Mouse (Mus musculus) spleen, postnatal 14 days (tissue): ENCODE measurements around the gene Fsd2.

ENCODE experiments used
- DNase-seq, 2 experiments: peaks; one replicate each; pipeline ENCODE4 v3.0.0; 2021 to 2022; ENCODE audit warnings: low spot score in 2 of 2

Fsd2 gene

DNA sequence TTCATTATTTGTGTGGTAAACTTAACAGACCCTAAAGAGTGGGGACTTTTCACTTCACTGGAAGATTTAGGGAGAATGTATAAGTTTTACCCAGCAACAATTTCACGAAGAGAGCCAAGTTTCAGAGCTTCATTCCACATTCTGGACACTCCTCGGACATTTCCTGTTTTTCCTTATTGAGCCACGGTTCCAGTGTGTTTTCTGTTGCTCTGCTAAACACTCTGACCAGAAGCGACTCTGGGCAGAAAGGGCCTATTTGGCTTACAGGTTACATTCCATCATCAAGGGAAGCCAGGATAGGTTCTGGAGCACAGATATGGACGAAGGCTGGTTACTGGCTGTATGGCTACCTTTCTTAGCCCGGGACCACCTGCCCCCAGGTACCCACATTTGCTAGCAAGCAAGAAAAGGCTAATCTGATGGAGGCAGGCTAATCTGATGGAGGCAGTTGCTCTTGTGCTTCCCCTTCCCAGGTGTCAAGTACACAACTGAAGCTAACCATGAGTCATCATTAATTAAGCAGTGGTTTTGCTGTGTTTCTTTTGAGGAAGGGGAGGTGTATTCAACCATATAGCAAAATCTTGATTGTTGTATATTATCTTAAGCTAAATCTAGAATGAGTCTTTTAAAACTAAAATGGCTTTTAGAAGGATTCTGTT is 6.0 kb upstream of the Fsd2 start:
- no peak for DNase-seq

DNA sequence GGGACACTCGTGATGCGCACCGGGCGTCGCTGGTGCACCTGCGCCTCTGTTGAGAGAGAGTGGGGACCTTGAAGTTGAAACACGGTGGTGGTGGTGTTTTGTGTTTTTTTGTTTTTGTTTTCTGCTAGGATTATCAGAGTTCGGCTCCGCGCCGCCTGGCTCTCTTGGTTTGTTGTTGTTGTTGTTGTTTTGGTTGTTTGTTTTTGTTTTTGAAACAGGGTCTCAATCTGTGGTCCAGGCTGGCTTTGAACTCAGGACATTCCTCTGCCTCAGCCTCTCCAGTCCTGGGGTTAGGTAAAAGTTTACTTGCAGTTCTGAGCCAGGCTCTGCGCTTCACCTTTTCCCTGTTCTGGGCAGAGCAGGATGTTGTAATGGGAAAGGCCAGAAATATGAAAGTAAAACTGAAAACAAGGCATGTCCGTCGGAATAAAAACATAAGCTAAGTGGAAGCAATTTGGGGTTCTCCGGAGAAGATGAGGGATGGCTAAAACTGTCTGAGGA is 5.2 kb upstream of the Fsd2 start:
- DNase-seq = no peak

DNA sequence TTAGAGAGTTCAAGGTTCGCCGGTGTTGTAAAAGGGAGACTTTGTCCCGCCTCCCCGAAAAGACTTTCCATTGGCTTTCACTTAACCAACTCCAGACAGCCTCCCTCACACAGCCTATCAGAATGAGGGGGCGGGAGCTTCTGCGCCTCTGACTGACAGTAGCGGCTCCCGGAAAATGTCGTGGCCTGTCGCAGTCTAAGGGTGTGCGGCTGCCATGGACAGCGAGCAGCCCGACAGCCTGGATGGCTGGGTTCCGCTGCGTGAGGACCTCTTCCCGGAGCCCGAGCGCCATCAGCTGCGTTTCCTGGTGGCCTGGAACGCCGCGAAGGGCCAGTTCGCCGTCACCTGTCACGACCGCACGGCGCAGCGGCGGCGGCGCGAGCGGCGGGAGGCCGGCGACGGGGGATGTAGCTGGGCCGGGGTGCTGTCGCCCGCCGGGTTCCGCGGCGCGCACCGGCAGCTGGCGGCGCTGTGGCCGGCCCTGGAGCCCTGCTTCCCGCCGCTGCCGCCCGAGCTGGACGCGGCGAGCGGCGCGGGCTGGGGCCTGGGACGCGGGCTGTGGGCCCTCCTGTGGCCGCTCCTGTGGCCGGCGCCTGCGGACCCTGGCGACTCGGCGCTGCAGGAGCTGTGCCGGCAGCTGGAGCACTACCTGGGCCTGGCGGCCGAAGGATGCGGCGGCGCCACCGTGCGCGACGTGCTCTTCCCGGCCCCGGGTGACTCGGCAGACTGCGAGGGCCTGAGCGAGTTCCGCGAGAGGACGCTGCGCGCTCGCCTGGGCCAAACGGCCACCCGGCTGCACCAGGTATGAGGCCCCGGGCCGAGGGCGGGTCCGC is 4.6 kb upstream of the Fsd2 start, which contains the start of gene Whamm:
TSS of gene Whamm (plus strand) at position 159 of the 833 bp plus-strand sequence.
- peak; percentile 81 to 88 for DNase-seq

DNA sequence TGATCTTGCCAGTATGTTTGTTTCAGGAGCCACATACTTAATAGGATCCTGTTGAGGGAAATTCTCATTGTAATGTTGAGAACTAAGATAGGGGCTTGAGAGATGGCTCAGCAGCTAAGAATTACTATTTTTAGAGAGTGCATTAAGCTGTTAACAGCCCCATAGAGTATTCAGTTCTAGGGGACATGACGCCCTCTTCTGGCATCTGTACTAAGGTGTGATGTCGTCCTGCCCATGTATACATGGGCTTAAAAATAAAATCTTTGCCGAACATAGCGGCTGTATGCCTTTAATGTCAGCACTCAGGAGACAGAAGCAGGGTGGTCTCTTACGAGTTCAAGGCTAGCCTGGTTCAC is 4.0 kb upstream of the Fsd2 start:
- no peak for DNase-seq

DNA sequence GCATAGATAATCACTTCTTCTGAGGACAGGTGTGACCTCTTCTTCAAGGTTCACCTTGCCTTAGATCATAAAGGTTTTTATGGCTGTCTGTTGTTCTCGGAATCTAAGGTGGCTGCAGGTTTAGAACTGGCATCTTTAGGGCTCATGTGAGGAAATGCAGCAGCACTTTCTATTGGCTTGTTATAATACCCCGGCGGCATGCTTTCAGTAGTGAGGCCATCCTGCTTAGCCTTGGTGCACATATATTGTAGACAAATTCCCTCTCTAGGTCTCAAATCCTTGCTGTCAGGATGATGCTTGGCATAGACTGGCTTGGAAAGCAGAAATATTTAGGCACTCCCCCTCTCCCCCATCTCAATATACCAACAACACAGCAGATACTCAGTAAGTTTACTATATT is 3.5 kb upstream of the Fsd2 start:
- DNase-seq = no peak

DNA sequence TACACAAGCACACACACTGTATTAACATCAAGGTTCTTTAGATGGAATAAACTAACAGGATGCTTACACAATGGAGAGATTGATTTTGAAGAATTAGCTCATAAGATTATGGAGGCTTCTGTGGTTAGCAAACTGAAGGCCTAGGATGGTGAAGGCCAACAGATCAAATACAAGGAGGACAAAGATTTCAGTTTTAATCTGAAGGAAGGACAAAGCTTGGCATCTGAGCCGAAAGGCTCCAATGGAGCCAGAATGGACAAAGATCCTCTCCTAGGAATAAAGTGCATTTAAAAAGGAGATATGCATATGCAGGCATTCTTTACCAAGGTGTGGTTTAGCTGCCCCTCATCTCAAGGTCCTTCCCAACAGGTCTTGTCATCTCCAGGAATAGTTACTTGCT is 3.1 kb upstream of the Fsd2 start:
- DNase-seq = no peak

DNA sequence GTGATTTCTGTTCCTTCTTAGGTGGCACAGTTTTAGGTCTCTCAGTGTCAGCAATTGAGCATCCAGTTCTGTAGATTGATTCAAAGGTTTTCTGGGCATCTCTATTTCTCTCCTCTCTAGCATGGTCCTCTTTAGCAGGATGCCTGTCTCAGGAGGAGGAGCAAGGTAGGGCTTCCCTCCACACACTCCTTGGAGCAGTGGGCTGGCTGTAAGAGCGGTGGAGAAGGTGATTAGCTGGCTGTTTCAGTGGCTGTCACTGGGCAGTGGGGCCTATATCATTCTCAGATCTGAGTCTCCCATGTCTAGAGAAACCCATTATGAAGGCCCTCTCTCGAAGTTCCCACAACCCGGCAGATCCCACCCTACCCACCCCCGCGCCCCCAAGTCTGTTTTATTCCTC is 652 bp upstream of the Fsd2 start:
- no peak for DNase-seq

DNA sequence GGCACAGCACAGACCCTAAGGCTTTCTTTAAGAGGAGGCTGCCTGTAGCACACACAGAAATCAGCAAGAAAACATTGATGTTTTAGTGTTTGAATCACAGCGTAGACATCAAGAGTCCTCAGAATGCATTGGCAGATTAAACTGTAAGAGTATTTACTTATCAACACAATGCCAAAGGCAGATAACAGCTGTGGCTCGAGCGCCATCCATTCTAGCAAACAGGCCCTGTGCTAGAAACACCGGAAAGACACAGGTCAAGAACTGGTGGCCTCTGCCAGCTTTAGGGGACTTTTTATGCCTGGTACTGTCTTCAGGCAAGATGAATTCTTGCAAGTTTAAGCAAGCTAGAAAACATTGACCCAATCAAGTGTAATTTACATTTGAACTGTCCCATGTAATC is 412 bp downstream of the Fsd2 start:
- DNase-seq = no peak

DNA sequence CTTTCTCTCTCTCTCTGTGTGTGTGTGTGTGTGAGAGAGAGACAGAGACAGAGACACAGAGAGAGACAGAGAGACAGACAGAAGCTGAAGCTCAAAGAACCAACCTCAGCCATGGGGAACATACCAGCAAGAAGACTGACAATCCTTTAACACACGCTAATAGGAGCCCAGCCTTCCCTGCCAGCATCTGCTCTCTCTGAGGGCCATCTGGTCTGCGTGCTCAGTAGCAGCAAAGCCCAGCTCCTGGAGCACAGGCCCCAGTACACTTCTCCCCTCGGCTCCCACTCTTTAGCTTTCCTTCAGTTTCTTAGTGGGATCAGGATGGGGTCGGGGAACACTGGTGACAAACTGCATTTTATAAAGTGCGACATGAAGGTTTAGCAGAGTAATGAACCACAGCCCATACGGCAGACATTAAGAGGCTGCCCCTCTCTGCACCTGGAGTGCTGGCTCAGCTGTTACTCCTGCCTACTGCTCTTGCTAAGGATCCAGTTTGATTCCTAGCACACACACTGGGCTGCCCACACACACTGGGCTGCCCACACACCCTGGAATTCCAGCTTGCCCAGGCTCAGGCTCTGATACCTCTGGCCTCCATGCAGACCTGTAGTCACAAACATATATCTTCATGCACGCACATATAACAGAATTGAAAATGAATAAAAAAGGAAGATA is 1.2 kb downstream of the Fsd2 start:
- no peak for DNase-seq

DNA sequence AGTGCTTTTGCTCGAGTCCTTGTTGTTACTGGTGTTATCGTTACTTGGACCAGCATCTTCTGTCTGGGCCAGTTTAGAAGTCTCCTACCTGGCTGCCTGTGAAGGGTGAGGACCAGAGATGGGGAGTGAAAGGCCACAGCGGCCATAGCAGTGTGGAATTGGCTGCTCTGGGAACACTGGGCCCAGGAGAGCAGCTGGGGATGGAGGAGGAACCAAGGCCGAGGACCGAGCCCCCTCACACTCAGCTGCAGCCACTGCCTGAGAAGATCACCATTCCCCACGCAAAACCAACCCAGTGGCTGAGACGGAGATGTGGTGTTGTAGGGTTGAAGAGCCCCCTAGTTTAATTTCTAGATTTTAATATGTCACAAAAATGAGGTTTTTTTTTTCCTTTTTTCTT is 2.0 kb downstream of the Fsd2 start:
- no peak for DNase-seq

DNA sequence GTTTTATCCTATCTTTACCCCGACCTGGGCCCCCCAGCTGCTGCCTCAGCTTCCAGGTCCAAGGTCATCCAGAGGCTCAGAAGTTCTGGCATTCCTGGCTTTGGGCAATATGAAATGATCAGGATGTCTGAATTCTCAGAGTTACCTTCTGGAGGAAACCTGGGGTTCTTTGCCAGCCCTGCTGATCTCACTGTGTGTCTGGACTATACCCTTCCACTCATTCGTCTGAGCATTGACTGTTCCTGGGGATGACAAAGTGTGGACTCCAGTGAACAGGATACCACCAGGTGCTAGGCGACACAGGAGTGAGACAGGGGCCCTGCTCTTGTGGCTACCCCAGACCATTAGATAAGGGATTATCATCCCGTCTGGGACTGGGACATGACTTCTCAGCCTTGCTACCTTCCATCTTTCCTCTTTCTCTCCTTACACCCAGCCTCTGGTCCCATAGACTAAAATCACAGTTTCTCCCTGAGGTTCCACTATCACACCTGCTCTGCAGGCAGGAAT is 3.2 kb downstream of the Fsd2 start:
- no peak for DNase-seq

DNA sequence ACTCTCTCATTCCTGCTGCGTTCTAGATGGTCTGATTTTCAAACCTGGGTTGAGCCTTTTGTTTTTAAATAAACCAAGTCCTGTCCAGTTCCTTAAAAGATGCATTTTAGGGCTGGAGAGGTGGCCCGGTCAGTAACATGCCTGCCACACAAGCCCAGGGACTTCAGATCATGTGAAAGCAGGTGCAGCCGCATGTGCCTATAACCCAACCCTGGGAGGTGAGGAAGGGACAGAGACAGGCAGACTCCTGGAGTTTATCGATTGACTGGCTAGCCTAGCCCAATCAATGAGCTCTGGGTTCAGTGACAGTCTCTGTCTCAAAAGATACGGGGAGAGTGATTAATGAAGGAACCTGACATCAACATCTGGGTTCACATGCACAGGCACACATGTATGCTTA is 5.5 kb downstream of the Fsd2 start:
- DNase-seq = no peak

DNA sequence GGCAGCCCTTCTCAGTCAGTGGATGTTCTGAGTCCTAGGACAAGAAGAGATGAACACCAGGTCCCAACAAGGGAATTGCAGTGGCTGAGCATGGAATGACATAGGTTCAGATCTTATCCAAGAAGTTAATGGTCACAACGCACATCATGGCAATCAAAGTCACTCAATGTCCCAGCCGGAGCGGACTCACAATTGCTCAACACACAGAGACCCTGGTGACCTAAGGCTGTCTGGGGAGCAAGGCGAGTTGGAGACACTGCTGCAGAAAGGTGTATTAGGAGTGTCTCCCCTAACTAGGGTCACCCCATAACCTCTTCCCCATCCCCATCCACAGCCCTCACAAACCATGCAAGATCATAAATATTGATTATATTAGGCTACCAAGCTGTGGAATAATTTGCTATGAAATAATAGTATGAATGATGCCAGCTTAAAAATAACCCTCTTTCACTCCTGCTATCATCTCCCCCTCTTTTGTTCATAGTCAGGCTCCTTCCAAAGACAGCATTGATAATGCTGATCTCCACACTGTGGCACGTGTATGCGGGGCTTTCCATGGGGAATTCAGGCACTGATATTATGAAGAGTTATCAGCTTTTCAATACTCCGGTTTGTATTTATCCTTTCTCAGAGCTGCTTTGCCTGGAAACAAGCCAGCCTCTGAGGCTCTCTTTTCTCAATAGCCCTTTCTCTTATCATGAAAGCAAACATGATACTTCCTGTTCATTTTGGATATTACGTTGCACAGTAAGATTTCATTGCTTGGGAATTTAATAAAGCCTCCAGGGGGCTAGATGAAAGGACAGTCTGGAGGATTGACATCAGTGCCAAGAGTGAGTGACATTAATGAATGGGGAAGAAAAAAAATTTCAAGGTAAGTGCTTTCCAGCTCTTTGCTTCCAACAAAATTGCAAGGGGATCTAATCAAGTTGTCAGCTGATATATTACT is 6.4 kb downstream of the Fsd2 start:
- DNase-seq = no peak

DNA sequence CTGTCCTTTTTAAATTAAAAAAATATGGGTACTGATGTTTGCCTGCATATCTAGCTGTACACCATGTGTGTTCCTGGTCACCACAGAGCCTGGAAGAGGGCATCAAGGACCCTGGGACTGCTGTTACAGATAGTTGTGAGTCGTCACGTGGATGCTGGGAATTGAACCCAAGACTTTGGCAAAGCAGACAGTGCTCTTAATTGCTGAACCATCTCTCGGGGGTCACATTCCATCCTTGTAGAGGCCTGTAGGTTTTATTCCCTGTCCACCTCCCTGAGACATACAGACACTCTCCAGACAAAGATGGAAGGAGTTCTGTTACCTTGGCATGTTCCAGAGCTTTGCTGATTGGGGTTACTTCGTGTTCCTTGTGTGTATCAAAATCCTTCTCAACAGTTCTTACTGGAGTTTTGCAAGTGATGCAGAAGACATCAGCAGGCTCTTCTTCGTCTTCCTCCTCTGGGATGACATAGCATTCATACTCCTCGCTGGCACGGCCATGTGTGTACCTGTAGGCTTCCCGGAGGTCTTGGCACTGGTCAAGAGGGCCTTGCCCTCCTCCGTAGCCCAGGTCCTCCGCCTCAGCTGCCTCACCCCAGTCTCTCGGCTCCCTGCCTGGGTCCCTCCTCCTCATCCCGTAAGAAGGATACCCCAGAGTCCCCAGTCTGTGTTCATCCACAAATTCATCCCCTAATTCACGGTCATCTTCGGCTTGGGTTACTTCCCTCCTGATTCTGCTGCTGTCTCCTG is 7.3 kb downstream of the Fsd2 start:
- DNase-seq = no peak

DNA sequence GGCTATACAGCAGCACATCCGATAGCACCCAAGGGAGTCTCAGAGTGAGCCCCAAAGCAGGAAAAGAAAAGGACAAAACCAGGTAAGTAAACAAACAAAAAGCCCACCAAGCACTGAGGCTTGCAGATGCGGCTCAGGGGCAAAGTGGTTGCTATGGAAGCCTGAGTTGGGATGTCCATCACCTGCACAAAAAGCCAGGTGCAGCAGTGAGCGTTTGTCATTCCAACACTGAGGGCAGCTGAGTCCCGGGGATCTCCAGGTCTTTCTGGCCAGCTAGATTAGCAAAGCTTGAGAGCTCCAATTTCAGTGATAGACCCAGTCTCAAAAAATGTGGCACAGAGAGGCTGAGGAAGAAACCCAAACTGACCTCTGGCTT is 8.8 kb downstream of the Fsd2 start:
- DNase-seq = no peak

DNA sequence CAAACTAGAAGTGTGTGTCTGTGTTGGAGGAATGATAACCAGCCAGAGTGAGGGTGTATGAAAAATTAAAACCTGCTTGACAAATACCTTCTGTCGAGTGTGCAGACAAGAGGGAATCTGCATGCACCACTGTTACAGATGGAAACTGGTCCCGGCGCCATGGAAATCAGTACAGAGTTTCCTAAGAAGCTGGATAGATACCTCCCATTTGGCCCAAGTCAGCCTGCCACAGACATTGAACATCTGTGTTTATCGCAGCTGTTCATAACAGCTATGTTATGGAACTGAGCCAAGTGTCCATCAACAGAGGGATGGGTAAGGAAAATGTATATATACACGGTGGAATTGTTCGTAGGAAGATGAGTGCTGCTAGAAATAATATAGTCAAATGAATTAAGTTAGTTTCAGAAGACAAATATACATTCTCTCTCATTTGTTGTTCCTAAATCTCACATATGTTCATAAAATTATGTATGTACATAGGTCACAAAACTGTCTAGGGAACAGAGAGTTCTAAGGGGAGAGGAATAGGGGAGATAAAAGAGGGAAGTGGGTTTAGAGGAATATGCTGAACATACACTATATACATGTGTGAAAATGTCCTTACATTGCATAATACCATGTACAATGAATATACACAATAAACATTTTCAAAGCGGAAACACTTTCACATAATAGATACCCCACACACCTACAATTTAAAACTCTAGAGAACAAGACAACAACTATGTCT is 9.3 kb downstream of the Fsd2 start:
- no peak for DNase-seq

DNA sequence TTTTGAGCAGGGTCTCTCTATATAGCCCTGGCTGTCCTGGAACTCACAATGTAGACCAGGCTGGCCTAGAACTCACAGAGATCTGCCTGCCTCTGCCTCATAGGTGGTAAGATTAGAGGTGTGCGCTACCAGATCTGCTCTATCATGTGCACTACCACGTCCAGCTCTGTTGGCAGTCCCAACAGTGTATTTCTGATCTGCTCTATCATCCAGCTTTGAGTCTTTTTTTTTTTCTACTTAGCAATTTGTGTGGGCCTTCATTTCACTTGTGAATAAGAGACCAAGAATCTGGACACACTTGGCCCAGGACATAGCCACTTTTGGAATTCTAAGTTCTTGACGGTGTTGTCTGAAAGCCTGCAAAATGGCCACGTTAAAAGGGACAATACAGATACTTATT is 9.9 kb downstream of the Fsd2 start:
- no peak for DNase-seq

DNA sequence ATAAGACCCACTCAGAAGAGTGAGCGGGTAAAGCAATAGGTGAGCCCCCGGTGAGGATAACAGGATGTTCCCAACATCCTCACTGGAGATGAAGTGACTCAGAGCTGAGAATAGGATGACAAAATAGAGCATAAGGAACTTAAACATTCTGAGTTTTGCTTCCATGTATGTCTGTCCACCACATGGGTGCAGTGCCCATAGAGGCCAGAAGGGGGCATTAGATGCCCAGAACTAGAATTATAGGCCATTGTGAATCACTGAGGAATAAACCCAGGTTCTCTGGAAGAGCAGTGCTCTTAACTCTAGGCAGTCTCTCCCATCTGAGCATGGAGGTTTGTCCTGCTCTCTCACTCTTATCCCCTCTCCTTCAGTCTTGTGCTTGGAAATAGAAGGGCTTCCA is 12.4 kb downstream of the Fsd2 start:
- peak in 1 of 2 experiments; percentile 28 for DNase-seq

DNA sequence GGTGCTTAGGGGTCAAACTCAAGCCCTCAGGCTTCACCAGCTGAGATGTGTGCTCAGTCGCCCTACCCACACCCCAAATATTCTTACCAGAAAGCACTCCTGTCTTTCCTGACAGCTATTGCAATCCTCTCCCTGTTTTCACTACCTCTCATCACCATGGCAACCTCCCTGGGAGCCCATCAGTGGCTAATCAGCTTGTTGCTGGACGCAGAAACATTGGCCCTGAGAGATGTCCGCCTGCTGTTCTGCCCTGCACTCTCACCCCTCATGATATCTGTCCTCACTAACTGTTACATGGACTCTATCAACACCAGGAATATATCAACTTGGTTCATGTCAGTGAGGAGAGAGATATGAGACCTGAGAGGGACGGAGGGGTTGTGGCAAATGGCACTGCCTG is 13.2 kb downstream of the Fsd2 start:
- no peak for DNase-seq

DNA sequence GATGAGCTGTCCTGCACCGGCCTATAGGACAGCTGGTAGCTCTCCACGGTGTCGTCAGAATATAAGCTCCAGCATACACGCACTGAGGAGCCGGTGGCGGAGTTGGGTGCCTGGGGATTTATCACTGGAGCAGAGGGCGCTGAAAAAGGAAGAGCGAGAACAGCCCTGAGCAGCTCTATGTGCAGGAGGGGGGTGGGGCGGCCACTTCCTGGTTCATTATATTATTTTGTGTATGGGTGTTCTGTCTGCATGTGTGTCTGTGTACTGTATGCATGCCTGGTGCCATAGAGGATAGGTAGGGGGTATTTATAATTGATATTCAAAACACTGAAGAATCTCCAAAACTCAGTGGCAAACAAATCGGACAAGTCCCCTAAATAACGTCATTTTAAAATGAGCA is 17.9 kb downstream of the Fsd2 start:
- no peak for DNase-seq
